Mouse (Mus musculus): ENCODE measurements at regions not wholly inside any gene's neighbourhood (a gene's known extent, or its start where the extent isn't known, plus 50 kb on each side); places are given as distances from the start of the nearest gene placed in this dataset.

DNA sequence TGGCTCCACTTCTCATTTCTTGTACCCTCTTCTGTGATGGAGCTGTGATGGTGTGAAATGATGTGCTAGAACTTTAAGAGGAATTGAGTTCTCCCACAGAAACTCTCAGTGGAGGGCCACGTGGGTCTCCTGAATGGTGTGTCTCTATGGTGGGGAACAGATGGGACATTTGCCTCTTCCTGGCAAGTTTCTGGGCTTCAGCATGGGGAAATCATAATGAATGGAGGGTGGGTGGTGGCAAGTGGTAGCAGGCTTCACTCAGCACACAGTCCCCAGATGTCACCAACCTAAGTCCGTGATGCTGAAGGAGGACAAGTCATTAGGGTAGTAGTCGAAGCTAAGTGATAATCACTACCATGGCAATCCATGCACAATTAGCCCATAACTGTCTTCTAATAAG is 51.2 kb upstream of the Man1a2 start:
- Histone ChIP-seq H3K27ac (ENCODE audit: insufficient read depth, low read depth, low read length) (no peak overlapping the region), H3K27me3 (replicated peaks; ENCODE audit: control insufficient read depth, insufficient read depth, low read length) (no peaks in the 10 kb centered on the region), H3K4me1 (ENCODE audit: control insufficient read depth, insufficient read depth, low read length) (no peaks in the 10 kb centered on the region), H3K36me3 (ENCODE audit: control insufficient read depth, insufficient read depth, low read length) (no peaks in the 10 kb centered on the region), H3K4me3 (ENCODE audit: insufficient read depth, low read depth, low read length) (no peak overlapping the region)
- no peak for DNase-seq
- TF ChIP-seq CTCF (conservative IDR thresholded peaks at IDR 0.05; ENCODE audit: insufficient read depth, insufficient read length, low read depth, low read length) (no peak), POLR2A (IDR thresholded peaks at IDR 0.05; ENCODE audit: low read depth, low read length) (no peak)
- 83% methylated on average over 3 of the region's 3 CpGs for WGBS
